Mouse (Mus musculus): ENCODE results near the gene Defb22.

- TF ChIP-seq POLR2A (IDR thresholded peaks at IDR 0.05; ENCODE audit: low read depth, low read length) (no peak), CTCF (IDR thresholded peaks at IDR 0.05; ENCODE audit: extremely low read depth, insufficient read length, insufficient replicate concordance, low read depth, low read length) (no peak)
These were observed 37.7 kb downstream of the Defb22 start for GRCm38 (mm10) chr2:152452101-152452781.
